Mouse (Mus musculus) ovary, postnatal 36 days (tissue): ENCODE data around the gene Cacnb4.

Experiments used
- DNase-seq: peaks from one replicate; pipeline ENCODE4 v3.0.0; 2022; ENCODE audit warnings: low spot score, mixed read lengths

Cacnb4 gene

DNA sequence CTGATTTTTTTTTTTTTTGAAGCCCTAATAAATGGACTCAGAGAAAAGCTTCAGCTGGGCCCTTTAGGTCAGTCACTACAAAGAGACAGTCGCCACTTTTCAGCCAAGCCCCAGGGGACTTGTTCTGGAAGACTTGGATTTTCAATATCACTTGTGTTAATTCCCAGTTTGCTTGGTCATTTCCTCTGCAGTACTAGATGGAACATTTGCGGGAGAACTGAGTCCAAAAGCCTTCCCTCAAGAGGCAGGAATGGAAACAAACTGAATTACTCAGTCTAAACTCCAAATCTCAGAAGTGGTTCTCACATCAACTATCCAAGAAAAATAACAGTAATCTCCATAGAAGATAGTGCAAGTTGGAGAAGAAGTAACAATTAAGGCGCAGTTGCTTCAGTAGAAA, 109.2 kb downstream of the Cacnb4 start:
- DNase-seq: no peak

DNA sequence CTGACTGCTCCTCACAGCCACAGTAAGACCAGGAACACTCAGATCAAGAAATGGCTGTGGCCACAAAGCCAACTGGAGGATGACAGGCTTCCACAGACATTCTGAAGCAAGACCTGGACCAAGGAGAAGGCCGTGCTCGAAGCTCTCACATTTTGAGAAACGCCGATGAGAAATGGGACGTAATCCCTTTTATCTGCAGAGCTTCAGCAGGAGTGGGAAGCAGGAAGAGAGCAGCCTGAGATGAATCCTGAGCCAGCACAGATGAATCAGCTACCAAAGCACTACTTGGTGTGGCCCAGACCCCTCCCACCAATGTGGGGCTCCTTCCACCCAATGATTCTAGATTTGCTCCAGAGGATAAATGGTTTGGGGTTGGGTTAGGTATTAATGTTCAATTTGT, 113.4 kb downstream of the Cacnb4 start:
- DNase-seq: no peak

DNA sequence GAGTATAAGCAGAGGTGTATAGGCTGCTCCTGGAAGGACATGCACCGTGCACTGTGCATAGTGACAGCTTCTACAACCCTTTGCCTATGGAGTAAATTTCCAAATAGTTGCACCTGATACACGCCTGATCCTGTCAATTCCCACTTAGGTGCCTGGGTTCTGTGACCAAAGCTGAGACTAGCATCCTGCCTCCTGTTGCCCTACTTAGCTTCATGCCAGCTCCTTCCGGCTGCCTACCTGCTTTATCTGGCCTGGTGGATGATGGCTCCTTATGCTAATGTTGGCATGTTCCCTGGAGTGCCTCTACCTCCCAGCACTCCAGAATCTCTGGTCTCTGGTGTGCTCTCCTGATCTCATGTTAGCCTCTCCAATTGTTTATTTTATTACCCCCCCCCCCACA, 114.3 kb downstream of the Cacnb4 start:
- no peak for DNase-seq

- no peak for DNase-seq
Measured at GRCm38 (mm10) chr2:52561137-52561536, 115.5 kb downstream of the Cacnb4 start.

DNA sequence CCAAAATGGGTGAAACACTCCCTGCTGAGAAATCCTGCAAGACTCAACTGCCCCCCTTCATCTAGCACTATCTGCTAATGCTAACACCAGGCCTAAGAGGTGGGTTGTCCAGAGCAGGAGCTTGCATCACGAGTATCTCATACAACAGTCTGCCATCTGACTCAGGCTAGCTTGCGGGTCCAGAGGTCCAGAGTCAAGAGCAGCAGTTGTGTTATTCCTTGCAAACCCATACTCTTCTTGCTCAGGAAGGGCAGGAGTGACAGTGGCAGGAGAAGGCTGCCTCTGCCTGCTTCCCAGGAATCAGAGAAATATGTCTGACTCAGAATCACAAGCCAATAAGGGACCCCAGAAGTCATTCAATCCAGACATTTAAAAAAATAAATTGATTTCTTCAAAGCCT, 116.4 kb downstream of the Cacnb4 start:
- no peak for DNase-seq

DNA sequence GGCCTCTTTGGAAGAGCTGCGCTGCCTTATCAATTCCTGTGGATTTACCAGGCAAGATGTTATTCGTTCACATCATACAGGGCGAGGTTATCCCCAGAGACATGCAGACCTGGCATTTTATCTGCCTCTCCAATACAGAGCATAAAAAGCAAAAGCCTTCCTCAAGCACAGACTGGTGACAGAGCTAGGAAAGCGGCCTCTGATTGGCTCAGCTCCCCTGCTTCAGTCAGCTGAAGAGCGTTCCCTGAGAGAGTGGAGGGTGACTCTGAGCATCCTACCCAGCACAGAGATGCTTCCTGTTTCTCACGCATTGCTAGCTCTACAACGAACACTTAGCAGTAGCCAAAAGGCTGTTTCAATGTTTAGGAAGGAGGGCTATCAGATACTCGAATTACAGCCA, 118.2 kb downstream of the Cacnb4 start:
- no peak for DNase-seq

- DNase-seq: no peak
Measured at GRCm38 (mm10) chr2:52557503-52558275, 118.9 kb downstream of the Cacnb4 start.

DNA sequence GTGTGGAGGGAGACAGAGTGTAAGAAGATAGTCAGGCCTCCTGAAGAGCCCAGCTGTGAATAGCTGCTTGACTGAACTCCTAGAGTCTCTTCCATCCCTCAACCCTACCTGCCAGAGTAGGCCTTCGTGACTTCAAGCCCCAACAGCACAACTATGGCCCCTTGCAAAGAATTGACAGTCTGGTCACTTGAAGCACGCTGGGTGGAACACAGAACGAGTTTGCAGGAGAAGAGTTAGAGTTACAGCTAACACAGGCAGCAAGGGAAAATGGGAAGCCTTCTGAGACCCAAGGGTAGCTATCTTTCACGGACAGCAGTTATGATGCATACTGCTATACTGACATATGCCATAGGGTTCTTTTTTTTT, 119.7 kb downstream of the Cacnb4 start:
- DNase-seq: no peak

DNA sequence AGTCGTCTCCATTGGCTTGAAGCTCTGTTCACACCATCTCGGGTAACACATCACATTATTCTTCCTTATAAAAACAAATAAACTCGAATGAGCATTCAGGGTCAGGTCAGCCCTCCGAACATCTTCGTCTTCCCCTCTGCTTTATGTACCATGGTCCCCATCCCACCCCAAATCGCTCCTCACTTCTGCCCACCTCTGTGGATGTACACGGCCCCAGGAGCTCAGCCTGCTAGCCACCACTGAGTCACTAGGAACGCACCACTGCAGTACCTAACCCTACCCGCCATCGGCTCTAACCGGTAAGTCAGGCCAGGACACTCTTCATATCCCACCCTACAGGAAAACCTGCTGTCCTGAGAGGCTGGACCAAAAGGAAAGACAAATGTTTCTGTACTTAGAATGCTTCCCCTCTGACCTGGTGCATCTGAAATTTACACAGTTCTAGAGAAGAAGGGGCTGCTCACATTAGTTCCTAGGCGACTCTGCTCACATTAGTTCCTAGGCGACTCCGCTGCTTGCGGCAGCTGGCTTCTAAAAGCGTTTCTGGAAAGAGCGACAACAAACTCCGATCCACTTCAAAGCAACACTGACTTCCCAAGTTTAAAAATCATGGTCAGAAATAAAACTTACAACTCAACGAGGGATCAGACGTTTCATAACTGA, 120.2 kb downstream of the Cacnb4 start:
- no peak for DNase-seq

DNA sequence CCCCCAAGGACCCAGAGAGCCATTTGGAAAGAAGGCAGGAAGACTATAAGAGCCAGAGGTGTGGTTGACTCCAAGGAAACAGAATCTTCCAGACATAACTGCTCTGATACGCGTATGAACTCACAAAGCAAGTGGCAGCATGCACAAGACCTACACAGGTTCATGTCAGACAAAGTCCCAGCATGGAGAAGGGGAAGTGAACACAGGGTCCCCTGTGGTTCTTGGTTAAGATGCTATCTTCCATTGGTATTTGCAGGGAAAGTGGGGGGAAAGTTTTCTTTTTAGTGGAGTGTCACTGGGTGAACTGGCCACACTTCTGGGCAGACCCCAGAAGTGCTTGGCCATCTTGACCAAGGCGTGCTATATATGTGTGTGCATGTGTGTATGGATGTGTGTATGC, 128.2 kb downstream of the Cacnb4 start:
- no peak for DNase-seq

GRCm38 (mm10) chr2:52547331-52547730, 129.3 kb downstream of the Cacnb4 start:
- no peak for DNase-seq

DNA sequence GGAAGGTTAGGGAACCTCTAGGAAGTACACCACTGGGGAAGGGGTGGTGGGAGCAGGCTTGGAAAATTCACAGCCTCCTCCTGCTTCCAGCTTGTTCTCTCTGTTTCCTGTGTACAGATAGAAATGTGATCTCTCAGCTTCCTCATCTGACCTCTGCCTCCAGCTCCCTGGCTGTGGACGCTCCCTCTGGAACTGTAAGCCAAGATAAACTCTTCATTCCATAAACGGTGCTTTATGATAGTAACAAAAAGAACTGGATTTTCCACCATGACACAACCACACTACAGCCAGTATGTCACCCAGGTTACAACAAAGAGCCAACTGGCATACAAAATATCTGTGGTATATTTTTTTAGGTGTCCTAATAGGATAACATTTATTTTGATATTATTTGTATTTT, 132.1 kb downstream of the Cacnb4 start:
- DNase-seq: no peak

GRCm38 (mm10) chr2:52541068-52541467, 135.6 kb downstream of the Cacnb4 start:
- DNase-seq: no peak

GRCm38 (mm10) chr2:52539318-52539717, 137.3 kb downstream of the Cacnb4 start:
- DNase-seq: no peak

DNA sequence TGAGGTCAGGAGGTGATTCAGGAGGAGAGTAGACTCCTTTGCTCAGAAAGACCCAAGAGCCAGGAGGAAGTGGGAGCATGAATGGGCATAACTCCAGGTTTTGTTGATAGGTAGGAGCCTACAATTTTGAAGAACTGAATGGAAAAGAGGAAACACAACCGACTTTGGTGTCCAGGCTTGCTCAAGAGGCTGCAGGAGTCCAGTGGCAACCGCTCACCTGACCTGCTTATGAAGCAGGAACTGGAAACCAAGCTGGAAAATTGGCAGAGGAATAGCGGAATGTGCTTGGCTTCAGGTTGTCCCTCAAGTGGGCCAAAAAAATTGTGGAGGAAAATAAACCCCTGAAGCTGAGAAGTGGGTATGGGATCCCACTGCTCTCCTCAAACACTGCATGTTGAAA, 139.0 kb downstream of the Cacnb4 start:
- no peak for DNase-seq

GRCm38 (mm10) chr2:52537155-52537554, 139.5 kb downstream of the Cacnb4 start:
- DNase-seq: no peak

DNA sequence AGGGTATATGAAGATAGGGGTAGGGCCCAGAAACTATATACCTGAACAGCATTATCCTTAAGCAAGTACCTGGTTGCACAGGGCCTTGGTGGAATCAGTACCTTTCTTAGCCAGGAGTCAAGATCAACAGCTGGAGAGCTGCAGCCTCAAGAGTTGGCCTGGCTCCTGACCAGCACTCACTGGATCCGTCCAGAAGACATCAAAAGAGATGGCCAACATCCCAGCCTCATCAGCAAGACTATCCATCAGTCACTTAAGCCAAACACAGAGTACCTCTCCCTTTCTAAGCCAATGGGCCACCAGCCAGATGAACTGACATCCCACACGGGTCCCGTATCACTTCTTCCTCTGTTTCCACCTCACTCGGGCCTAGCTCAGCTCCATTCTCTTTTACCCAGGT, 140.1 kb downstream of the Cacnb4 start:
- no peak for DNase-seq

- DNase-seq: no peak
Measured at GRCm38 (mm10) chr2:52533696-52534095, 142.9 kb downstream of the Cacnb4 start.

DNA sequence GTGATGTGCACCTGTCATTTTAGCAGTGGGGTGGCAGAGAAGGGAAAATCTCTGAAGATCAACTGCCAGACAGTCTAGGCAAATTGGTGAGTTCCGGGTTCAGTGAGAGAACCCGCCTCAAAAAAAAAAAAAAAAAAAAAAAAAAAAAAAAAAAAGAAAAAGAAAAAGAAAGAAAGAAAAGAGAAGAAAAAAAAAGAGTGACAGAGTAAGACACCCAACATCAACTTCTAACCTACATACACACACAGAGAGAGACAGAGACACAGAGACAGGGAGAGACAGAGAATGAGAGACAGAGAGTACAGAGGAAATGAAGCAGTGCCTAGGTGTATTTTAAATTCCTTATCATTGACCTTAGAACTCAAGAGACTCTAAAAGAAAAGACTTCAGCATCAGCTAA, 146.1 kb downstream of the Cacnb4 start:
- no peak for DNase-seq

GRCm38 (mm10) chr2:52529245-52529644, 147.4 kb downstream of the Cacnb4 start:
- no peak for DNase-seq

DNA sequence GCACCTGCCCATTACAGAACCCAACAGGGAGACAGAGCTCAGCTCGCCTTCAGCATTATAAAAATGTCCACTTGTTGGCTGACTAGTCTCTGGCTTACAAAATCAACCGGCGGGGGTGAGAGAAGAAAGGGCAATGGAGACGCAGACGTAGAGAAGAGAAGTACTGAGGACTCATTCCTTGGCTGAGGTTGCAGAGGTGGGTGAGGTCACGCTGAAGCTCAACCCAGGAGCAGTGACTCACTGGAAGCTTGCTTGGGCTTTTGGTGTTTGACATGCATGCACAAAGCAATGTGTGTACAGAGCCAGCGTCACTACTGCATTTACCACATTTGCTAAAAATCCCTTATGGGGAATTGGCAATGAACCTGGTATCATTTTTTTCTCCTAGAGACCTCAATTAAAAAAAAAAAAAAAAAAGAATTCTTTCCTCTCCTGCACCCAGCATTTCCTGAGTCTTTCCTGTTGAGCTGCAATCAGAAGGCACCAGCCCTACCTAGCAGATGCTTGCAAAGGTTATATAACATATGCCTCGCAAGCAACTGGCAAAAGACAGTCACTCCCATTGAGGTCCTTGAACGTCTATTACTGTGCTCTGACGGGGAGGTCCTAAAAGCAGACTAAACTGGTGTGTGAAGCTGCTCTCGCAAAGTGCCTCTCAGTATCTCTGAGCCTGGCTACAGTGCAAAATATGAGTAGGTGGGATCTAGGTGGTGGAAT, 150.6 kb downstream of the Cacnb4 start:
- DNase-seq: no peak

DNA sequence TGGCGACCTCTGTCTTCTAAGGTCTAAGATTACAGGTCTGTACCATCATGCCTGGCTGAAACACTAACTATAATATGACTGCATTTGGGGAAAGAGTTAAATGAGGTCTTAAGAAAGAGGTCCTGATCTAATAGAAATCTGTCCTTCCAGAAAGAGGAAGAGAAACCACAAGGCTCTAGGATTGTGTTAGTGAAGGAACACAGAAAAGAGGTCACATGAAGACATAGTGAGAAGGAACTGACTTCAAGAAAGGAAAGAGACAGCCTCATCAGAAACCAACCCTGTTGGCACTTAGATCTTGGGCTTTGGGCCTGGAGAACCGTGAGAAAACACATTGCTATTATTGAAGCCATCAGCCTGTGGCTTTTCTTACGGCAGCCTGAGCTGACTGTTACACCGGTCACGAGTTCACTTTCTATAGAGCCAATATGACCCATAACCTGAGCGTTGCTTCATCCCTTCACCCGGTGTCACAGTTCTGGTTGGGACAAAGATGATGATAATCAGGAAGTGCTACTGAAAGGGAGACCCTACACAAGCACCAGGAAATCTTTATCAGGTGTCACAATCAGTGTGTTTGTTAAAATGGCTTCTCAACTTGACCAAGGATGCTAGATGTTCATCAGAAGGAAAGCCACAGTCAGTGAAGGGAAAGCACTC, 153.4 kb downstream of the Cacnb4 start:
- no peak for DNase-seq

- DNase-seq: no peak
Measured at GRCm38 (mm10) chr2:52521012-52521411, 155.6 kb downstream of the Cacnb4 start.
